Mouse (Mus musculus): Measurements from ENCODE around the gene Lyzl4.

DNA sequence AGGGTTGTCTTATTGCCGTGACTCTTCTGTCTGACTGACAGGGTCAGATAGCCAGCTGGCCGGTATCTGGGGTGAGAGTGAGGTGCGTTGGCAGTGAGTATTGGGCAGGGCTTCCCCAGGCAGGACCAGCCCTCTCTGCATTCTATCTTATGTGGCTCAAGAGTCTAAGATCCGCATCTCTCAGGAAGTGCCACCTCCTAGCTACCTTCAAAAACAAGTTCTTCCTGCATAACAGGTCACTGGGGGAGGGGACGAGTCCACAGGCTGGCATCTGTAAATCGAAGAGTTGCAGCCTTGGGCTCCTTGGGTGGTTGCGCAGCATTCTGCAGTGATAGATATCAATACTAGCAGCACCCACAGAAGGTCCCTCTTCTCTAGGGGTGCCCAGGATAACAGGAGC, 5.1 kb upstream of the Lyzl4 start:
- TF ChIP-seq CTCF (IDR thresholded peaks at IDR 0.05) (no peak), EP300 (IDR thresholded peaks at IDR 0.05) (no peak)

Data from lung, postnatal 0 days (tissue).